Mouse (Mus musculus) CH12.LX (cell line): ENCODE data around the gene Kcnh6.

Experiments
- CHD2 ChIP-seq: IDR thresholded peaks from 2 replicates; pipeline ENCODE4 v1.6.1; 2011; ENCODE audit warnings: low read length, improper control_type of control experiment
- CTCF ChIP-seq, 2 experiments: IDR thresholded peaks in 1 of 2; conservative IDR thresholded peaks in 1 of 2; 2 replicates each; pipeline ENCODE4 v1.5.1; 2011 to 2012; ENCODE audit warnings: low read depth in 2 of 2, low read length in 2 of 2, improper control_type of control experiment in 1 of 2, inconsistent platforms in 1 of 2, mild to moderate bottlenecking in 1 of 2, moderate library complexity in 1 of 2
- EP300 ChIP-seq: IDR thresholded peaks from 2 replicates; pipeline ENCODE4 v1.6.1; 2011; ENCODE audit warnings: low read length, improper control_type of control experiment
- JUND ChIP-seq: conservative IDR thresholded peaks from 2 replicates; pipeline ENCODE4 v1.6.1; 2011; ENCODE audit warnings: low read depth, low read length, improper control_type of control experiment
- MXI1 ChIP-seq: IDR thresholded peaks from 2 replicates; pipeline ENCODE4 v1.6.1; 2011; ENCODE audit warnings: mild to moderate bottlenecking, low read depth, low read length, improper control_type of control experiment
- POLR2A ChIP-seq: IDR thresholded peaks from 2 replicates; pipeline ENCODE4 v1.6.1; 2011; ENCODE audit warnings: low read depth, mild to moderate bottlenecking, improper control_type of control experiment, low read length
- POLR2AphosphoS2 ChIP-seq: IDR thresholded peaks from 2 replicates; pipeline ENCODE4 v1.6.1; 2011; ENCODE audit warnings: low read depth, low read length, improper control_type of control experiment
- RAD21 ChIP-seq: IDR thresholded peaks from 2 replicates; pipeline ENCODE4 v1.6.1; 2011; ENCODE audit warnings: low read depth, mild to moderate bottlenecking, low read length, improper control_type of control experiment, moderate library complexity
- RCOR1 ChIP-seq: conservative IDR thresholded peaks from 2 replicates; pipeline ENCODE4 v1.6.1; 2012; ENCODE audit warnings: low read depth, mild to moderate bottlenecking, inconsistent platforms, low read length, improper control_type of control experiment
- ZKSCAN1 ChIP-seq: IDR thresholded peaks from 2 replicates; pipeline ENCODE4 v1.6.1; 2012; ENCODE audit warnings: low read depth, inconsistent platforms, low read length, improper control_type of control experiment, borderline replicate concordance

DNA sequence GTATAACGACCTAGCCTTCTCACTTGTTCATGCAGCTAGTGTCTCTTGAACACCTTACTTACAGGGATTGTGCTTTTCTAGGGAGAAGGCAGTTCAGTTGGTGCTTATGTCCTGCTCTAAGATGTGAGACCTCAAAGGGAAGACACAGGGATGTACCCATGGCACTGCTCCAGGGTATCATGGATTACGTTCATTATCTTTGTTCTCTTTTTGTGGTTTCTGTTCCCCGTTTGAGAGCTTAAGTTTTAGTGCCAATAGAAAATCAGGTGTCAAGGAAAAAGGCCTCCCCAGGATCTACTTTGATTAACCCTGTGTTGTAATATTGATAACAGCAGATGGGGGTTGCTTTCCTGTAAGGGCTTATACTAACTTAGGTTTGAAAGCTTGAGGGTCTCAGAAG is 65.8 kb downstream of the Kcnh6 start:
- no peak for TF ChIP-seq POLR2AphosphoS2
- TF ChIP-seq CTCF (conservative IDR thresholded peaks at IDR 0.05 in 1 of 2, IDR thresholded peaks at IDR 0.05 in 1 of 2; ENCODE audit: low read depth in 2 of 2, low read length in 2 of 2): no peak
- TF ChIP-seq MXI1: no peak
- no peak for TF ChIP-seq POLR2A
- no peak for TF ChIP-seq JUND
- TF ChIP-seq EP300: no peak
- TF ChIP-seq RCOR1: no peak
- TF ChIP-seq ZKSCAN1: no peak
- no peak for TF ChIP-seq RAD21
- TF ChIP-seq CHD2: no peak
